Mouse (Mus musculus) small intestine, adult 2 months (tissue): ENCODE data around the gene Fignl2. TPM values are rescaled to one million over a fixed set of nuclear protein-coding genes. Genes with fewer than 3 reads are reported as not detected.

Source experiments
- H3K27ac ChIP-seq: fragments of 200-500 bp; 2 replicates; pipeline ENCODE4 v1.5.1; 2012; ENCODE audit warnings: low read depth, low read length, control low read depth, inconsistent platforms; ENCODE audit not compliant: insufficient read depth
- H3K27me3 ChIP-seq: fragments of 200-500 bp; 2 replicates; pipeline ENCODE4 v1.6.1; 2012; ENCODE audit warnings: mild to moderate bottlenecking, moderate library complexity, low read length, inconsistent platforms; ENCODE audit not compliant: control insufficient read depth, insufficient read depth
- H3K36me3 ChIP-seq: fragments of 200-500 bp; 2 replicates; pipeline ENCODE4 v1.6.1; 2012; ENCODE audit warnings: mild to moderate bottlenecking, low read length, control low read depth, inconsistent platforms; ENCODE audit not compliant: control insufficient read depth, insufficient read depth
- H3K4me1 ChIP-seq: fragments of 200-500 bp; 2 replicates; pipeline ENCODE4 v1.6.1; 2012; ENCODE audit warnings: low read length, inconsistent platforms, mixed read lengths; ENCODE audit not compliant: control insufficient read depth, insufficient read depth, insufficient read length
- H3K4me3 ChIP-seq: fragments of 200-500 bp; 2 replicates; pipeline ENCODE4 v1.5.1; 2012; ENCODE audit warnings: low read depth, mild to moderate bottlenecking, control low read depth, inconsistent platforms, low read length, moderate library complexity
- CTCF ChIP-seq: fragments of 200-500 bp; IDR thresholded peaks from 2 replicates; pipeline ENCODE4 v1.5.1; 2012; ENCODE audit warnings: low read depth, mild to moderate bottlenecking, control low read depth, inconsistent platforms, low read length, moderate library complexity, mixed read lengths; ENCODE audit not compliant: insufficient replicate concordance, insufficient read length; ENCODE audit errors: extremely low read depth
- POLR2A ChIP-seq: fragments of 200-500 bp; IDR thresholded peaks from 2 replicates; pipeline ENCODE4 v1.6.1; 2012; ENCODE audit warnings: low read depth, mild to moderate bottlenecking, control low read depth, inconsistent platforms, low read length, moderate library complexity
- WGBS: fragments of 180-500 bp; shearing (Covaris S2); methylation state at CpG from one replicate; pipeline ENCODE4 v1.1.7; 2018; 5-methylcytosine and 5-hydroxymethylcytosine counted together
- polyA plus RNA-seq: library from polyadenylated mRNA; depleted of rRNA; stranded (reverse); fragments of >200 nt; gene quantifications from 2 replicates; pipeline ENCODE4 v1.2.3, GENCODE M21; 2012; rRNA removed

Gene Fignl2
- polyA plus RNA-seq, 1 experiment = 7.8 TPM

- no peak overlapping the region for H3K27ac ChIP-seq
- no peak for TF ChIP-seq CTCF
- no peak for TF ChIP-seq POLR2A
- no peaks in the 10 kb centered on the region for H3K36me3 ChIP-seq
- H3K4me3 ChIP-seq = no peak overlapping the region
- no peaks in the 10 kb centered on the region for H3K27me3 ChIP-seq
- peaks cover 4% of the 10 kb centered on the region; the same call in 1 of the 2 replicates for H3K4me1 ChIP-seq
- WGBS = 44% methylated on average over 1 of the region's 1 CpGs
These were observed 76.7 kb downstream of the Fignl2 start for GRCm38 (mm10) chr15:101001685-101002084.

Other genes with a start within 250 kb of the Fignl2 start
- gene Scn8a, start 208.7 kb downstream of the Fignl2 start, polyA plus RNA-seq = 0.06 and 1.5 TPM in 2 replicates
- gene Gm47841, start 31.2 kb downstream of the Fignl2 start, polyA plus RNA-seq = 0.18 TPM in 1 of 2 replicates, not detected in the other
- gene Ankrd33, start 37.2 kb upstream of the Fignl2 start, polyA plus RNA-seq = not detected in 2 replicates
- 19.6 and 35.5 TPM in 2 replicates for gene Acvrl1, start 50.0 kb upstream of the Fignl2 start, polyA plus RNA-seq
- gene Acvr1b, start 95.5 kb upstream of the Fignl2 start, polyA plus RNA-seq = 21.5 and 46.0 TPM in 2 replicates
- 7.3 and 8.5 TPM in 2 replicates for gene Grasp, start 145.6 kb upstream of the Fignl2 start, polyA plus RNA-seq
- gene Nr4a1, start 175.7 kb upstream of the Fignl2 start, polyA plus RNA-seq = 6.5 and 9.7 TPM in 2 replicates
- 13.7 and 38.4 TPM in 2 replicates for gene Atg101, start 205.7 kb upstream of the Fignl2 start, polyA plus RNA-seq
- 0.14 and 0.24 TPM in 2 replicates for gene 6030408B16Rik, start 214.6 kb upstream of the Fignl2 start, polyA plus RNA-seq